Mouse (Mus musculus) ES-Bruce4 (cell line): Measurements from ENCODE around the gene Gab2.

Experiments used
- CTCF ChIP-seq: IDR thresholded peaks from one replicate; pipeline ENCODE4 v1.8.1; 2011; ENCODE audit warnings: low read depth, low read length
- EP300 ChIP-seq: IDR thresholded peaks from 2 replicates; pipeline ENCODE4 v1.6.1; 2011; ENCODE audit warnings: low read depth, low read length; ENCODE audit not compliant: insufficient read depth
- POLR2A ChIP-seq: IDR thresholded peaks from one replicate; pipeline ENCODE4 v1.8.1; 2011; ENCODE audit warnings: low read length; ENCODE audit not compliant: insufficient read depth

GRCm38 (mm10) chr7:97333113-97333898 lies 251.9 kb downstream of the Gab2 start:
- TF ChIP-seq CTCF: no peak
- no peak for TF ChIP-seq EP300
- TF ChIP-seq POLR2A: no peak
